26 mouse cellular contexts compared by ENCODE assay signal in the genomic region with DNA sequence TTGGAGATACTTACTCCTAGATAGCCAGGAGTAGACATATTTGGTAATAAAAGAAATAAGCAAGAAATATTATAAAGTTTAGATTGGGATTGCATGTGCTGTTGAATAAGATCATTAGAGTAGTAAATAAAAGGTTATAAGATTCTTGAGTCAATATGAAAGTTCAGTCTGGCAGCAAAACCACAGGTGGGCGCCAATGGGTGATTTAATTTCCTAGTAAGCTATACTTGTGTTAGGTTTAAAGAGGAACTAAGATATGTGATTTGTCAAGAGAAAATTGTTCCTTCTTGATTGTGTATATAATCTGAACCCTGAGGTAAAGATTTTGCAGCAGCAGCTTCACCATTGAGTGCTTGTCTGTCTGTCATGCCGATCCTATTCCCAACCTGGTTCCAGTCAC. TPM values are rescaled to one million over a fixed set of nuclear protein-coding genes. Genes with fewer than 3 reads are reported as not detected.
"Had no signal": no experiment of that assay in that cellular context is flagged by ENCODE, and none has a peak within 500 bp of the region (broad histone marks: within the 10 kb centered on the region; RNA-seq: fewer than 3 reads in every experiment).

No protein-coding gene starts in this region.

- H3K27ac ChIP-seq: intestine, embryonic 15.5 days; layer of hippocampus, adult 2 months; limb, embryonic 10.5 days; limb, embryonic 13.5 days; liver, embryonic 12.5 days; liver, embryonic 15.5 days; midbrain, embryonic 12.5 days; neural tube, embryonic 13.5 days had no signal

- H3K9me3 ChIP-seq: intestine, embryonic 15.5 days; liver, embryonic 15.5 days had no signal

- H3K9ac ChIP-seq: intestine, embryonic 15.5 days; limb, embryonic 13.5 days; liver, embryonic 12.5 days; liver, embryonic 15.5 days; lung, embryonic 14.5 days; midbrain, embryonic 12.5 days; neural tube, embryonic 13.5 days had no signal

- DNase-seq: kidney, adult 11 months; kidney, adult 9 months; kidney, postnatal 25 days; layer of hippocampus, adult 9-11 months; liver; lung, embryonic 14.5 days; retina, postnatal 1 day; thymus, adult 18-20 months; thymus, postnatal 36 days had no signal

- H3K4me1 ChIP-seq: intestine, embryonic 15.5 days; limb, embryonic 10.5 days; limb, embryonic 13.5 days; liver, embryonic 12.5 days; liver, embryonic 15.5 days; midbrain, embryonic 12.5 days; neural tube, embryonic 13.5 days had no signal

- H3K27me3 ChIP-seq: intestine, embryonic 15.5 days; limb, embryonic 13.5 days; liver, embryonic 12.5 days; liver, embryonic 15.5 days; midbrain, embryonic 12.5 days; neural tube, embryonic 13.5 days had no signal

- H3K36me3 ChIP-seq: intestine, embryonic 15.5 days; limb, embryonic 10.5 days; limb, embryonic 13.5 days; liver, embryonic 12.5 days; liver, embryonic 15.5 days; midbrain, embryonic 12.5 days; neural tube, embryonic 13.5 days had no signal

- H3K4me2 ChIP-seq: intestine, embryonic 15.5 days; limb, embryonic 13.5 days; liver, embryonic 12.5 days; liver, embryonic 15.5 days; lung, embryonic 14.5 days; midbrain, embryonic 12.5 days; neural tube, embryonic 13.5 days had no signal

- ATAC-seq: intestine, embryonic 15.5 days; liver, embryonic 12.5 days; lung, postnatal 0 days; midbrain, embryonic 16.5 days had no signal

- H3K4me3 ChIP-seq: intestine, embryonic 15.5 days; layer of hippocampus, adult 2 months; limb, embryonic 10.5 days; limb, embryonic 13.5 days; liver, embryonic 12.5 days; liver, embryonic 15.5 days; midbrain, embryonic 12.5 days; myocyte; neural tube, embryonic 13.5 days had no signal

RNA-seq across cellular contexts. Expression of a gene that starts 44.0 kb away (rescaled TPM):
- polyA plus RNA-seq: intestine, embryonic 15.5 days; kidney, embryonic 16.5 days; large intestine, adult 2 months; limb, embryonic 10.5 days; limb, embryonic 13.5 days; liver, embryonic 12.5 days; liver, embryonic 15.5 days; lung, embryonic 14.5 days; lung, postnatal 0 days; midbrain, embryonic 12.5 days; midbrain, embryonic 16.5 days; myocyte; neural tube, embryonic 13.5 days; small intestine, adult 2 months; spleen, adult 2 months; stomach, embryonic 16.5 days; testis, adult 2 months had no signal
